Mouse (Mus musculus): ENCODE data around the gene Mthfd1l. TPM values are rescaled to one million over a fixed set of nuclear protein-coding genes. Genes with fewer than 3 reads are reported as not detected.
"Not testable (repeated sequence)": the region's sequence is repeated elsewhere in the genome, so short reads cannot be mapped to it uniquely, and the experiment has no call there.

The Mthfd1l gene
- total RNA-seq, 2 experiments from 2014 or later = 6.6 to 8.0 TPM

- no peak for DNase-seq
Observed at GRCm38 (mm10) chr10:4158533-4158932, 185.6 kb downstream of the Mthfd1l start.

GRCm38 (mm10) chr10:4159541-4160090, 186.7 kb downstream of the Mthfd1l start:
- DNase-seq = no peak

GRCm38 (mm10) chr10:4160242-4160785, 187.4 kb downstream of the Mthfd1l start:
- peak; percentile 26 for DNase-seq

GRCm38 (mm10) chr10:4162049-4162448, 189.1 kb downstream of the Mthfd1l start:
- no peak for DNase-seq

GRCm38 (mm10) chr10:4162976-4163375, 190.1 kb downstream of the Mthfd1l start:
- DNase-seq = no peak

- DNase-seq = no peak
Observed at GRCm38 (mm10) chr10:4164681-4165080, 191.8 kb downstream of the Mthfd1l start.

- DNase-seq = no peak
Observed at GRCm38 (mm10) chr10:4168222-4168798, 195.4 kb downstream of the Mthfd1l start.

GRCm38 (mm10) chr10:4174229-4174628, 201.3 kb downstream of the Mthfd1l start:
- DNase-seq = no peak

- no peak for DNase-seq
Observed at GRCm38 (mm10) chr10:4174717-4175116, 201.8 kb downstream of the Mthfd1l start.

GRCm38 (mm10) chr10:4177285-4177684, 204.4 kb downstream of the Mthfd1l start:
- no peak for DNase-seq

- DNase-seq = peak; percentile 68
Observed at GRCm38 (mm10) chr10:4179049-4179790, 206.3 kb downstream of the Mthfd1l start.

- peak; percentile 12 for DNase-seq
Observed at GRCm38 (mm10) chr10:4181953-4182352, 209.0 kb downstream of the Mthfd1l start.

GRCm38 (mm10) chr10:4182406-4182805, 209.5 kb downstream of the Mthfd1l start:
- DNase-seq = no peak

GRCm38 (mm10) chr10:4188614-4189402, 215.9 kb downstream of the Mthfd1l start:
- peak; percentile 91 for DNase-seq

- DNase-seq = no peak
Observed at GRCm38 (mm10) chr10:4189422-4189821, 216.5 kb downstream of the Mthfd1l start.

- DNase-seq = no peak
Observed at GRCm38 (mm10) chr10:4198978-4199377, 226.1 kb downstream of the Mthfd1l start.

GRCm38 (mm10) chr10:4199926-4200325, 227.0 kb downstream of the Mthfd1l start:
- DNase-seq = no peak

- no peak for DNase-seq
Observed at GRCm38 (mm10) chr10:4200546-4201104, 227.7 kb downstream of the Mthfd1l start.

GRCm38 (mm10) chr10:4201141-4201540, 228.2 kb downstream of the Mthfd1l start:
- no peak for DNase-seq

GRCm38 (mm10) chr10:4203651-4204050, 230.7 kb downstream of the Mthfd1l start:
- not testable (repeated sequence) for DNase-seq

- DNase-seq = no peak
Observed at GRCm38 (mm10) chr10:4209040-4209439, 236.1 kb downstream of the Mthfd1l start.

GRCm38 (mm10) chr10:4210313-4211066, 237.6 kb downstream of the Mthfd1l start:
- DNase-seq = no peak

Data from heart, postnatal 4 days (tissue).